Mouse (Mus musculus) lung, postnatal 0 days (tissue): ENCODE results near the gene Nalcn.

ENCODE experiments used
- CTCF ChIP-seq: IDR thresholded peaks from 2 replicates; pipeline ENCODE4 v1.5.1; 2016; ENCODE audit warnings: antibody characterized with exemption, mild to moderate bottlenecking
- EP300 ChIP-seq: IDR thresholded peaks from 2 replicates; pipeline ENCODE4 v1.6.1; 2016; ENCODE audit warnings: antibody characterized with exemption, mild to moderate bottlenecking, control low read depth

GRCm38 (mm10) chr14:123376167-123376855 lies 250.6 kb downstream of the Nalcn start:
- no peak for TF ChIP-seq CTCF
- TF ChIP-seq EP300: no peak
